Mouse (Mus musculus): ENCODE results near the gene Gm47969. TPM values are rescaled to one million over a fixed set of nuclear protein-coding genes. Genes with fewer than 3 reads are reported as not detected.
A peak's percentile ranks its signal among the peaks of the same experiment; 100 is the strongest.

Gm47969 gene
- polyA plus RNA-seq, 1 experiment from 2014 or later, result not detected

DNA sequence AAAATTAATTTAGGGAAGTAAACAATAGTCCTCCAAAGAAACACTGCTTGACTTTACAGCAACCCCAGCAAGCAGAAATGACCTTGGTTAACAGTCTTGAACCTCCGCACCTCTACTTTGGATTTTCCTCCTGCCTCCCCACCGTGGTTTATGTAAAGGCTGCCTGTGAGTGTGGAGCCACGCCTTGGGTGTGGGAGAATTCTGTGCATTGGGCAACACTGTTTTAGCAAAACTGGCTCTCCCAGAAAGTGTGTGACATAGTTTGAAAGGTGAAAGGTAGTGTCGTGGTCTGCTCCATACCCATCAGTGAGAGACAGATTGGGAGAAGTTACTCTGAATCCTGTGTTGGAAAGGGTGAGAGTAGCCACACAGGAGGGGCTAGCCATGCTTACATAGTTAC lies 5.7 kb upstream of the Gm47969 start:
- no peaks in the 10 kb centered on the region for H3K36me3 ChIP-seq (ENCODE audit: insufficient read depth, low read length)
- H3K27me3 ChIP-seq (ENCODE audit: insufficient read depth, low read length), result no peaks in the 10 kb centered on the region
- 81% methylated on average over 4 of the region's 4 CpGs for WGBS
- H3K4me3 ChIP-seq (replicated peaks; ENCODE audit: low read depth, low read length), result no peak overlapping the region
- no peak for TF ChIP-seq CTCF (IDR thresholded peaks at IDR 0.05; ENCODE audit: low read depth)
- no peaks in the 10 kb centered on the region for H3K9me3 ChIP-seq (replicated peaks; ENCODE audit: low read length)
- H3K4me1 ChIP-seq (replicated peaks; ENCODE audit: insufficient read depth, low read length), result 0 out of 2 replicates have a peak, but pooled peaks cover 4% of the 10 kb centered on the region
- H3K9ac ChIP-seq (ENCODE audit: low read depth, low read length), result no peak overlapping the region
- H3K27ac ChIP-seq, result no peak overlapping the region
- no peak for DNase-seq (ENCODE audit: low spot score)
- H3K4me2 ChIP-seq (ENCODE audit: low read length), result no peak overlapping the region
- ATAC-seq (replicated peaks; ENCODE audit: low FRiP score, low read depth), result no peak

DNA sequence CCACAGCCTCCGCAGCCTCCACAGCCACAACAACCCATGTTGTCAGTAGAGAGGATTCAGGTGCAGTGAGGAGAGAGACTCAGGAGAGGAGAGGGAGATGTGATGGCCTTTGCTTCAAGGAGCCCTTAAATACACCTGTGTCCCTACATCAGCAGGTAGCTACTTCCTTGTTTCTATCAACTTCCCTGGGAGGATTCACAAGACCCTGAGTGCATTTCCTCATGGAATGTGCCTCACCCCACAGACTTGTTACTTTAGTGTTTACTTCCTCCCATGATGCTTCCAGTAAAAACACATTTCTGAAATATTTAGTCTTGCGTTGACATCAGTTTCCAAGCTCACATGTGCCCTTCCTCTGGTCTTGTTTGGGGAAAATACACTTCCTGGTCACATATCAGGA lies 2.4 kb upstream of the Gm47969 start, which contains the start of gene Krtap28-10:
Gene Krtap28-10 (minus strand): TSS at position 101 of the 400 bp plus-strand sequence.
- H3K27ac ChIP-seq, result no peak within 1 kb of the TSS
- no peaks in the 10 kb centered on the region for H3K27me3 ChIP-seq (ENCODE audit: insufficient read depth, low read length)
- no peak within 1 kb of the TSS for H3K4me2 ChIP-seq (ENCODE audit: low read length)
- WGBS, result 82% methylated on average over 2 of the region's 2 CpGs
- ATAC-seq (replicated peaks; ENCODE audit: low FRiP score, low read depth), result no peak
- no peaks in the 10 kb centered on the region for H3K36me3 ChIP-seq (ENCODE audit: insufficient read depth, low read length)
- H3K4me3 ChIP-seq (replicated peaks; ENCODE audit: low read depth, low read length), result no peak within 1 kb of the TSS
- no peaks in the 10 kb centered on the region for H3K9me3 ChIP-seq (replicated peaks; ENCODE audit: low read length)
- TF ChIP-seq CTCF (IDR thresholded peaks at IDR 0.05; ENCODE audit: low read depth), result no peak
- no peak for DNase-seq (ENCODE audit: low spot score)
- no peak within 1 kb of the TSS for H3K9ac ChIP-seq (ENCODE audit: low read depth, low read length)
- H3K4me1 ChIP-seq (replicated peaks; ENCODE audit: insufficient read depth, low read length), result 0 out of 2 replicates have a peak, but pooled peaks cover 4% of the 10 kb centered on the region

DNA sequence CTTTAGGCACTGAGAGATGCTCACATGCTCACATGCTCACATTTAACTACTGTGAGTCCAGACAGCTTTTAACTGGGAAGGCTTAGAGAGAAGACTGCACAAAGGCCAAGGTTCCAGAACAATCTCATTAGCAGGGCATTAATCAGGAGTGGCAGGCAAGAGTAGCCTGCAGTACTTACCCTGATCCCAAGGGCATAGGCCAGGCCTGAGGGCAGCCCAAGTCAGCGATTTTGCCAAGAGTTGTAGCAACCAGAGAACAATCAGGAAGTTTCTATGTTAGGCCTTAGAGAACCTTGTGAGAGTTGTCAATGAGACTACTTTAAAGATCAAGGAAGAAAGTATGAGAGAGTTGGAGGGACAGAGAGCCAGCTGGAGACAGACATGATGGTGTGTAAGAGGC lies 13.7 kb downstream of the Gm47969 start:
- WGBS, result 29% methylated on average over 1 of the region's 1 CpGs
- ATAC-seq (replicated peaks; ENCODE audit: low FRiP score, low read depth) (no peak), DNase-seq (ENCODE audit: low spot score) (no peak)
- Histone ChIP-seq H3K4me1 (replicated peaks; ENCODE audit: insufficient read depth, low read length) (no peaks in the 10 kb centered on the region), H3K36me3 (ENCODE audit: insufficient read depth, low read length) (no peaks in the 10 kb centered on the region), H3K9ac (ENCODE audit: low read depth, low read length) (no peak overlapping the region), H3K9me3 (replicated peaks; ENCODE audit: low read length) (no peaks in the 10 kb centered on the region), H3K4me2 (ENCODE audit: low read length) (no peak overlapping the region), H3K27ac (no peak overlapping the region), H3K27me3 (ENCODE audit: insufficient read depth, low read length) (no peaks in the 10 kb centered on the region), H3K4me3 (replicated peaks; ENCODE audit: low read depth, low read length) (no peak overlapping the region)
- TF ChIP-seq CTCF (IDR thresholded peaks at IDR 0.05; ENCODE audit: low read depth), result no peak

DNA sequence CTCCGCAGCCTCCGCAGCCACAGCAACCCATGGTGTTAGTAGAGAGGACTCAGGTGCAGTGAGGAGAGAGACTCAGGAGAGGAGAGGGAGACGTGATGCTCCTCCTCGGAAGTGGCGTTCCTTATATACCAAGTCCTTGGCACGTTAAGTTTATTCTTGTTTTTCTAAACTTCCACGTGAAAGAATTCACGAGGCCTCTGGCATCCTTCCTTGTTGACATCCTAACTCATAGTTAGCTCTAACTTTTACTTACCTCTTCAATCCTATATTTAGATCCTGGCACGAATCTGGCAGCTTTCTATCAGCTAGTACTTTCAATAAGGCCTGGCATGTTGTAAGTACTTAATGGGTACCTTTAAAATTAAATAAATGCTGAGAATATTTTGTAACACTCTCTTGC lies 14.5 kb downstream of the Gm47969 start, which contains the start of gene A030005K14Rik:
Gene A030005K14Rik (minus strand): TSS at position 101 of the 400 bp plus-strand sequence.
- no peak for DNase-seq (ENCODE audit: low spot score)

DNA sequence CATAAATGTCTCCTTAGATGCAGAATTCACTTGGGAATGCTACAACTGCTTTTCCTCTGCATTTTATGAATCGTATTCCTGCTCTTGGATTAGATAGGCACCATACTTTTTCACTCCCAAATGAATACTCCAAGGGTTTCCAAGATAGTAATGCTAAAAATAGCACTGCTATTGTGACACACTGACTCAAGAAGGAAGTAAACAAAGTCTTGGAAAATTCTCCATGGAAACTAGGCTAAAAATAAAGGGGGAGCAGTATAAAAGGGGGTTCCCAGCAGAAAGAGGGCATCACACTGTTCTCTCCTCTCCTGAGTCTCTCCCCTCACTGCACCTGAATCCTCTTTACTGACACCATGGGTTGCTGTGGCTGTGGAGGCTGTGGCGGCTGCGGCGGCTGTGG lies 15.9 kb downstream of the Gm47969 start, which contains the start of gene Krtap28-13:
Gene Krtap28-13 (plus strand): TSS at position 288 of the 400 bp plus-strand sequence.
- H3K9me3 ChIP-seq (replicated peaks; ENCODE audit: low read length), result no peaks in the 10 kb centered on the region
- WGBS, result 84% methylated on average over 4 of the region's 4 CpGs
- H3K4me2 ChIP-seq (ENCODE audit: low read length), result no peak within 1 kb of the TSS
- H3K9ac ChIP-seq (ENCODE audit: low read depth, low read length), result no peak within 1 kb of the TSS
- no peak for TF ChIP-seq CTCF (IDR thresholded peaks at IDR 0.05; ENCODE audit: low read depth)
- DNase-seq (ENCODE audit: low spot score) (peak; percentile 45), ATAC-seq (replicated peaks; ENCODE audit: low FRiP score, low read depth) (no peak)
- no peak within 1 kb of the TSS for H3K27ac ChIP-seq
- no peaks in the 10 kb centered on the region for H3K27me3 ChIP-seq (ENCODE audit: insufficient read depth, low read length)
- H3K36me3 ChIP-seq (ENCODE audit: insufficient read depth, low read length), result no peaks in the 10 kb centered on the region
- H3K4me1 ChIP-seq (replicated peaks; ENCODE audit: insufficient read depth, low read length), result no peaks in the 10 kb centered on the region
- H3K4me3 ChIP-seq (replicated peaks; ENCODE audit: low read depth, low read length), result no peak within 1 kb of the TSS

More for the DNA sequence above, 14.5 kb downstream of the Gm47969 start, which contains the start of gene A030005K14Rik:
- no peaks in the 10 kb centered on the region for H3K36me3 ChIP-seq (ENCODE audit: insufficient read depth, low read length)
- ATAC-seq (replicated peaks; ENCODE audit: low FRiP score, low read depth), result no peak
- no peak within 1 kb of the TSS for H3K4me3 ChIP-seq (replicated peaks; ENCODE audit: low read depth, low read length)
- H3K9me3 ChIP-seq (replicated peaks; ENCODE audit: low read length), result no peaks in the 10 kb centered on the region
- H3K4me1 ChIP-seq (replicated peaks; ENCODE audit: insufficient read depth, low read length), result no peaks in the 10 kb centered on the region
- WGBS, result 91% methylated on average over 9 of the region's 9 CpGs
- H3K9ac ChIP-seq (ENCODE audit: low read depth, low read length), result no peak within 1 kb of the TSS
- TF ChIP-seq CTCF (IDR thresholded peaks at IDR 0.05; ENCODE audit: low read depth), result no peak
- H3K27me3 ChIP-seq (ENCODE audit: insufficient read depth, low read length), result no peaks in the 10 kb centered on the region
- H3K27ac ChIP-seq, result no peak within 1 kb of the TSS
- H3K4me2 ChIP-seq (ENCODE audit: low read length), result no peak within 1 kb of the TSS

DNA sequence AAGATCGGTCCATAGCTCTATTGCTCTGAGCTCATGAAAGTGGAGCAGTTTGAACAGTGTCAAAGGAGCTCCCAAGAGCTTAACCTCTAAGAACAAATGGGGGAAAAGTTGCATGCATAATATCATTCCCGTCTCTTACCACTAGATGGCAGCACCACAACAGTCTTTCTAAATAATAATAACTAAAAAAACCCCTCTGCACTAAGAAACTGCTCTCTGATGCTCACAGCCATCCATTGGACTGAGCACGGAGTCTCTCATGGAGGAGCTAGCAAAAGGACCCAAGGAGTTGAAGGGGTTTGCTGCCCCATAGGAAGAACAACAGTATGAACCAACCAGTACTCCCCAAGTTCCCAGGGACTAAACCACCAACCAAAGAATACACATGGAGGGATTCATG lies 20.1 kb downstream of the Gm47969 start:
- Histone ChIP-seq H3K4me1 (replicated peaks; ENCODE audit: insufficient read depth, low read length) (no peaks in the 10 kb centered on the region), H3K9ac (ENCODE audit: low read depth, low read length) (no peak overlapping the region), H3K4me3 (replicated peaks; ENCODE audit: low read depth, low read length) (no peak overlapping the region), H3K27me3 (ENCODE audit: insufficient read depth, low read length) (no peaks in the 10 kb centered on the region), H3K9me3 (replicated peaks; ENCODE audit: low read length) (no peaks in the 10 kb centered on the region), H3K4me2 (ENCODE audit: low read length) (no peak overlapping the region), H3K27ac (no peak overlapping the region), H3K36me3 (ENCODE audit: insufficient read depth, low read length) (no peaks in the 10 kb centered on the region)
- DNase-seq (ENCODE audit: low spot score), result peak; percentile 79
- peak; percentile 82 for TF ChIP-seq CTCF (IDR thresholded peaks at IDR 0.05; ENCODE audit: low read depth)
- no peak for ATAC-seq (replicated peaks; ENCODE audit: low FRiP score, low read depth)
- 34% methylated on average over 3 of the region's 3 CpGs for WGBS

DNA sequence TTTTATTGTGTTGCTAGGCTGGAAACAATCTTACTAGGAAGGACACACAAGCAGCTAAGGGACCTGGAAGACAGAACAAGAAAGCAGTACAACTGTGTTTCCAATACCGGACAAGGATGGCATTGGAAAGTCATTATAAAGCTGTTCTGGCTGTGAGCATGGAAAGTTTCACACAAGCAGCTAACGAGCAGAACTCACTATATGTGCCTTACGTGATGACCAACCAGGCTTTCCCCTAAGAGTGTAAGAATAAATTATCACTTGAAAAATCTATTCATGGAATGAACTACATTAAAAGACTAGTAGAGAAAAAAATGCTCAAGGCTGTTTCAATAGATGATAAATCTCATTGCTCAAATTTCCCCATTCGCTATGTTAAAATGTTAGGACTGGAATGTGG lies 21.8 kb downstream of the Gm47969 start:
- no peak for ATAC-seq (replicated peaks; ENCODE audit: low FRiP score, low read depth)
- 89% methylated on average over 4 of the region's 4 CpGs for WGBS
- no peaks in the 10 kb centered on the region for H3K4me1 ChIP-seq (replicated peaks; ENCODE audit: insufficient read depth, low read length)

More for the DNA sequence above, 21.8 kb downstream of the Gm47969 start:
- H3K4me2 ChIP-seq (ENCODE audit: low read length), result no peak overlapping the region
- no peak overlapping the region for H3K4me3 ChIP-seq (replicated peaks; ENCODE audit: low read depth, low read length)
- H3K36me3 ChIP-seq (ENCODE audit: insufficient read depth, low read length), result no peaks in the 10 kb centered on the region
- H3K27ac ChIP-seq, result no peak overlapping the region
- TF ChIP-seq CTCF (IDR thresholded peaks at IDR 0.05; ENCODE audit: low read depth), result no peak
- H3K27me3 ChIP-seq (ENCODE audit: insufficient read depth, low read length), result no peaks in the 10 kb centered on the region
- DNase-seq (ENCODE audit: low spot score), result no peak
- no peaks in the 10 kb centered on the region for H3K9me3 ChIP-seq (replicated peaks; ENCODE audit: low read length)
- no peak overlapping the region for H3K9ac ChIP-seq (ENCODE audit: low read depth, low read length)

Data from kidney, postnatal 0 days (tissue).